Mouse (Mus musculus) c-Kit-negative CD71-positive TER-119-positive erythroid progenitor cells, embryonic 14.5 days (primary cell): ENCODE measurements around the gene Aspscr1.
A peak's percentile ranks its signal among the peaks of the same experiment; 100 is the strongest.
"Not testable (repeated sequence)": the region's sequence is repeated elsewhere in the genome, so short reads cannot be mapped to it uniquely, and the experiment has no call there.

Source experiments
- DNase-seq: peaks from one replicate; pipeline ENCODE4 v3.0.0-alpha.2; 2013; ENCODE audit warnings: low read depth, low spot score

The Aspscr1 gene

DNA sequence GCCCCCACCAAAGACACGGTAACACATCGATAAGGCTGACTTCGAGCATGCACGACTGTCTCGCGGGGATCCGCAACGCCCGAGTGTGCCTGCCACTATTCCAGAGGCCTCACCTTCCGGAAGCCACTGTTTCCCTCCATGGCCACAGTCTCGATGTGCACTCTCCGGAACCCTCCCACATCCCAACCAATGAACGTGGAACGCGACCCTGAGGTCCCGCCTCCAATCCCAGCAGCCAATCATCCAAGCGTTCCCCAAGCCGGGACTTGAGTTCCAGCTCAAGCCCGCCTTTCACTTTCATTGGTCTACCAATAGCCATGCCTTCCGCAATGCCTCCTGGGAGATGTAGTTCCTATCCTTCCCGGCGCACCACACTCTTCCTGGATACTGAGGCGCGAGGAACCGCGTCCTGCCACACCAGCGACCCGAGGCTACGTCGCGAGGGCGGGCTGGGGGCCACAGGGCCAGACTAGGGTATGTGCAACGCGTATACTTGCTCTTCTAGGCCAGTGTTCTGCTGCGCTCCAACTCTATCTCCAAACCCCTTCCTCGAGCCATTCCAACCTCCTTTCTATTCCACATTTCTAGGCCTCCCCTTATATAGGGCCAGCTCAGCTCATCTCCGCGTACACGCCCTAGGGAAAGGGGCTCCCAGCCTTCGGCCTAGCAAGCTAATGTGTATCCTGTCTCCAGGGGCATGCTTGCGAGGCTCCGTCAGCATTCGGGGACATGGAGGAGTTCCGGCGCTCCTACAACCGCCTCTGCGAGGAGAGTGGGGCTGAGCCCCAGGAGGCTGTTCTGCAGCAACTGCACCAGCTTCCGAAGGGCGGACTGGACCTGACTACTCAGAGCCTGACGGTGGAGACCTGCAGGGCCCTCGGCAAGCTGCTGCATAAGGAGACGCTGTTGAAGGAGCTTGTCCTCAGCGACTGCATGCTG, 41.1 kb downstream of the Aspscr1 start, which contains the start of the genes Cenpx and Lrrc45:
Gene Cenpx, minus strand, starts transcription at position 159 of the 939 bp plus-strand sequence.
Gene Lrrc45, plus strand, starts transcription at position 346 of the 939 bp plus-strand sequence.
- peak; percentile 99 for DNase-seq

DNA sequence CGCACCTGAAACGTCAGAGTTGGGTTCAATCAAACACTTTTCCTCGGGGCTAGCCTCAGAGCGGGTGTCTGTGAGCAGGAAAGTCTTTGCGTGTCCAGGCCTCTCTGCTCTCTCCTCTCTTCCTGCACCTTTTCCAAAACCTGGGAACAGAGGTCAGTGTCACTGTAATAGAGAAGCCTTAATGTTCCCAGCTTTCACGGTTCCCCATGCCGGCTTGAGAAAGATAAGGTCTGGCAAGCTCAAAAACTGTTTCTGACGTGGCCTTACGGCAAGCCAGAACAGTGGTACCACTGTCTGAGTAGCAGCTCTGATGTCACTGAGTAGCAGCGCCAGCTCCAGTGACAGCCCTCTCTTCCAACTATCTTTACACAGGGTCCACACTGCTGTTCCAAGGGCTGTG, 41.8 kb downstream of the Aspscr1 start:
- DNase-seq, result no peak

DNA sequence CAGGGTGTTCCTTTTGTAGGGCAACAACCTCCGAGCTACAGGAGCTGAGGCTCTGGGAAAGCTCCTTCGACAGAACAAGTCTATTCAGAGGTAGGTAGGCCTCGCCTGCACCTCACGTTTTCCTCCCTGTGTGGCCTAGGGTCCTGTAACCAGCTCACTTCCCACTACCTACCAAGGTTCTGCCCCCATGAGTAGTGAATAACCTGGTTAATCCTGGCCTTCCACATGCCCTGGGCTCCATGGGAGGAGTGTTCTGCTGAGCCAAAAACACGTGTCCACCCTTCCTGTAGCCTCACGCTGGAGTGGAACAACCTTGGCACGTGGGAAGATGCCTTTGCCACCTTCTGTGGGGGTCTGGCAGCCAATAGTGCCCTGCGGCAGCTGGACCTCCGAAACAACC, 42.4 kb downstream of the Aspscr1 start:
- no peak for DNase-seq

DNA sequence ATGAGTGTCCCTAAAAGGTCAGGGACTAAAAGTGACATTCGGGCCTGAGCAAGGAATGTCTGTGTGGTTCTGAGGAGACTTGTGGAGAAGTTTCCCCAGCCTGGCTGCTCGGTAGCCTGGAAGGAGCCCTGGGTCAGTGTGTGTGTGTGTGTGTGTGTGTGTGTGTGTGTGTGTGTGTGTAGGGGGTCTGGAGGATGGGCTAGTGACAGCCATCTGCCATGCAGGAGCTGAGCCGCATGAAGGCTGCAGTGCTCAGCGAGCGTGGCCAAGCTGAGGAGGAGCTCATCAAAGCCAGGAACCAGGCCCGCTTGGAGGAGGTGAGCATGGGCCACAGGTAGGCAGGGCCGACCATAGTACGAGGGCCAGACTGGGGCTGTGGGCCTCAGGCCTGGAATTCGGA, 46.5 kb downstream of the Aspscr1 start:
- DNase-seq, result no peak

GRCm38 (mm10) chr11:120719841-120720376, 47.1 kb downstream of the Aspscr1 start:
- no peak for DNase-seq

- DNase-seq, result no peak
These were observed 47.7 kb downstream of the Aspscr1 start for GRCm38 (mm10) chr11:120720450-120720849.

DNA sequence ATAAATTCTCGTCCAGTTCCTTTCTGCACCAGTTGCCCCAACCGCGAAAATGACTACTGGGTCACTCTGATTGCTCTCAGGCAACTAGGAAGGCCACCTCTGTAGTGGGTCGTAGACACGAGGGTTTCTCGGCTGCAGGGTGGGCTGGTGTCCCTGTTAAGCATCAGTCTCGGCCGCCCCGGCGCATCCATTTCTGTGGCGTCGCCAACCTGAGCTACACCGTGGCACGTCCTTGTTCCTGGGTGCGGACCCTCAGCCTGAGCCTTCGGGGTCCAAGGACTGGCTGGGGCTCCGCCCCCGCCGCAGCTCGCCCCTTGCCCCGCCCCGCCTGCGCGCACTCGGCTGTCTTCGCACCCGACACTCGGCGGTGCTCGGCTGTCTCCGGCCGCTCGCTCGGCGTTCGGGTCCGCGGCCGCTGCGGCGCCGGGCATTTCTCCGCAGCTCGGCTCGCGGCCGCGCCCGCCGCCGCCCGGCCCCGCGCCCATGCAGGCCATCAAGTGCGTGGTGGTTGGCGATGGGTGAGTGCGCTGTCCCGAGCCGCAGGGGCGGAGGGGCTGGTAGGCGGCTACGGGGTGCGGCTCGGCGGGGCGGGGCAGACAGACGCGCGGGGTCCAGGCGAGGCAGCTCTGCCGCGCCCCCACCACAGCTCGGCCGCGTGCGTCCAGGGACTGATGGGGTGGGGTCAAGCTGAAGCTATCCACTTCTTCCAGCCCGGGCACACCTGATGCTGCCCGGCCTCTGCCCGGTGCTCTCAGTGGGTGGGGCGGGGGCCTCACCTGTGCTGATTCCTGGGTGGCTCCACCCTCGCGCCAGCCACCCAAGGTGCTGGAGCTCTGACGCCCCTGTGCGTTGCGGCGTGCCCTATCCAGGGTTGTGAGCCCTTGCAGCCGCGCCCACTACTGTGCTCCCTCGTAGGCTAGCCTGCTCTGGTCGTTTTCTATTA, 48.6 kb downstream of the Aspscr1 start, which contains the start of gene Rac3:
Gene Rac3, plus strand, starts transcription at position 347 of the 943 bp plus-strand sequence.
- DNase-seq, result no peak

DNA sequence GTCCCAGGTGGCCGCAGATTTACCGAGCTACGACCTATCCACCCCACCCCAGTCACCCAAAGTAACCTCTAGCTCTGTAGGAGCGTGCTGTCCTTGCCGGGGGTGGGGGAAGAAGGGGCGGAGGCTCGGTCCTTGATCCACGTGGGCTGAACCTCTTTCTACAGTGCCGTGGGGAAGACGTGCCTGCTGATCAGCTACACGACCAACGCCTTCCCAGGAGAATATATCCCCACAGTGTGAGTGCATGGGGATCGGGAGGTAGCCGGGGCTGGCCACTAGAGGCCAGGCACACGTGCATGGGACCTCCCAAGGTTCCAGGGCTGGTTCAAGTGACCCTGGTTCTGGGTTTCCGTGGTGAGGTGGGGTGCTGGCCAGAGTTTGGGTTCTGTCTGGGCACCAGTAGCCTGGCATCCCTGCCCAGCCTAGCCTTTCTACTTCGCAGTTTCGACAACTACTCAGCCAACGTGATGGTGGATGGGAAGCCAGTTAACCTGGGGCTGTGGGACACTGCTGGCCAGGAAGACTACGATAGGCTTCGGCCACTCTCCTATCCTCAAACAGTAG, 49.4 kb downstream of the Aspscr1 start:
- no peak for DNase-seq

- DNase-seq, result no peak
These were observed 50.1 kb downstream of the Aspscr1 start for GRCm38 (mm10) chr11:120722761-120723382.

- no peak for DNase-seq
These were observed 50.7 kb downstream of the Aspscr1 start for GRCm38 (mm10) chr11:120723509-120723908.

GRCm38 (mm10) chr11:120726243-120727168, 53.7 kb downstream of the Aspscr1 start:
- DNase-seq, result no peak

DNA sequence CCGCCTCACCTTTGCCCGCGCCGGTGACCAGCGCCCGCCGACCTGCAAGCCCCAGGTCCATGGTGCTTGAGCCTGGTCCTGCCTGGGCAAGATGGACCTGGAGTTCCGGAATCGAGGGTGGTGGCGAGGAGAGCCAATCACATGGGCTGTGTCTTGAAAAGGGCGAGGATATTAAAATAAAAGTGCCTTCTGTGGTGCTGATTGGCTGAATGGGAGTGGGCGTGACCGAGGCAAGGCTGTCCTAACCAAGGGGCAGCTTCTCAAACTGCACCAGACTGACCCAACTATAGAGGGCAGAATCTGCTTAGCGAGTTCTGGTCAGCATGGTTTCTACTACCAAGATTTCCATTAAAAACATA, 54.4 kb downstream of the Aspscr1 start, which contains the start of gene Dcxr:
Gene Dcxr, minus strand, starts transcription at position 113 of the 359 bp plus-strand sequence.
- DNase-seq, result no peak

DNA sequence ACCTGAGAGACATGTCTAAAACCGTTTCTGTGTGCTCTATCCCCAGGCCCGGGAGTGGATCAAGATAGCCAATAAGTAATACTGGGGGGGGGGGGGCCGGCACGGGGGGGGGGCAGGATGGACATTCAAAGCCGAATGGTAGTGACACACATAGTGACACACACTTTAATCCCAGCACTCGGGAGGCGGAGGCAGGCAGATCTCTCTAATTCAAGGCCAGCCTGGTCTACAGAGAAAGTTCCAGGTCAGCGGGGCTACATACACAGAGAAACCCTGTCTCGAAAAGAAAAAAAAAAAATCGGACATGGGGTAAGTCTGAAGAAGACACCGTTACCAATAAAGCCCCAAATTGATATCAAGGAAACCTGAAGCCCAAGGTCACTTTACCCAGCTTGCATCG, 54.8 kb downstream of the Aspscr1 start:
- DNase-seq, result no peak

GRCm38 (mm10) chr11:120728530-120729240, 55.9 kb downstream of the Aspscr1 start:
- DNase-seq, result no peak

- DNase-seq, result not testable (repeated sequence)
These were observed 56.8 kb downstream of the Aspscr1 start for GRCm38 (mm10) chr11:120729432-120730050.

GRCm38 (mm10) chr11:120730331-120730870, 57.6 kb downstream of the Aspscr1 start:
- DNase-seq, result no peak

DNA sequence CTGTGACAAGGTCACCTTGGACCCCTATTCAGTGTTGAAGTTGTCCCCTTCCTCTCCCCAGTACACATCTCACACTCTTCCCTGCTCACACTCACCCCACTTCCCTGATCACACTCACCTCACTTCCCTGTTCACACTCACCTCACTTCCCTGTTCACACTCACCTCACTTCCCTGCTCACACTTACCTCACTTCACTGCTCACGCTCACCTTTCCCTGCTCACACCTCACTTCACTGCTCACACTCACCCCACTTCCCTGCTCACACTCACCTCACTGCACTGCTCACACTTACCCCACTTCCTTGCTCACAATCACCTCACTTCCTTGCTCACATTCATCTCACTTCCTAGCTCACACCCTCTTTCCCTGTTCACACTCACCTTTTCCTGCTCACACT, 58.6 kb downstream of the Aspscr1 start:
- no peak for DNase-seq
